Mouse (Mus musculus) embryo, embryonic 10.5 days (tissue): ENCODE results near the gene Pafah2.

ENCODE experiments used
- DNase-seq: peaks from one replicate; pipeline ENCODE4 v3.0.0-alpha.2; 2015; ENCODE audit warnings: low spot score

Gene Pafah2

DNA sequence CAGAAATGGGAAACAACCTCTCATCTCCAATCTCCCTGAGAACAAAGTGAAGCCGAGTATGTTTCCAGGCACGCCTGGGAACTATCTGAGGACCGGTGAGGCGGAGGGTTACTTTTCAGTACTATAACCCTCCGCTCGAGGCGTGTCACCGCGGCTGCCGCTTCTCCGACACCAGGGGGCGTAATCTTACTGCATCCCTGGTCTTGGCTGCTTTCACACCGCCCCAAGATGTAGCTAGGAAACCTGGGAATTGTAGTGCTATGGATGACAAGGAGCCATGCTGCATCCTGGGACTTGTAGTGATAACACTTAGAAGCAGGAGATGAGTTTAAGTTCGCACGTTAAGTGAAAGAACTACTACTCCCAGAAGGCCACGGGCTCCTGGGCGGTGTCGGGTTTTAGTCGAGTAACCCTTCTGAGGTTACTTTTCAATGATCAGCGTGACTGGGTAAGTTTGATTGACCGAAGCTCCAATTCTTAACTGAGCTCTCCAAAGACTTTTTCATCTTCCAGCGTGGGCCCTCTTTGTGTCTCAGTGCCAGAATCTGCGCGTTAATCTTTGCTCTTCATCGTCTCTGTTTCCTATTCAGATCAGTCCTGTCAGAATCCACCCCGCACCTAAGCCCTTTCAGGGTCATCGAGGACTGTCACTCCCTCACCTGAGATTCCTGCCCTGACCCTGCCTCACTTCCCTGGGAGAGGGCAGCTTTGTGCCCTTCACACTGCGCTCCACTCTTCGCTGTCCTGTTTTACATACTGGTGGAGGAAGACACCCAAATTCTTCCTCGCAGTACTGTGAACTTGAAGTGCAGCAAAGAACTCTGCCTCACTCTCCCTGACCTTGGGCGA, at the start of gene Pafah2:
TSS of gene Pafah2 (plus strand) at position 344 of the 849 bp plus-strand sequence.
- DNase-seq = peak; percentile 98

DNA sequence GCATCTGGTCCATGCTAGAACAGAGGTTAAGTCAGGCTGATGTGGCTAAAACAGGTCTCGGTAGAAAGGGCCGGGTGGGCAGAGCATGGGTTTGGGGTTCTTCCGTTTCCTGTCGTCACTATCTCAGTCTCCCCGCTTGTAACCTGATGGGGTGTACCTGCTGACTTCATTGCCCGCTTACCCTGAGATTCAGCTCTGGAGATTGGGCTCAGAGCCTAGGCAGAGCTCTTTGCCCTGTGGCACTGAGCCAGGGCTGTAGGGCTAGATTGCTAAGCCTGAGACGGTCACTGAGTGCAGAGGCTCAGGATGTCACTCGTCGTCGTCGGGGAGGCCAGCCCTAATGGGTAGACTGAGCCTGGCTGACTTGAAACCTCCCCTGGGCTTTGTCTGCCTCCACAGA, 48.0 kb upstream of the Pafah2 start:
- DNase-seq = no peak

DNA sequence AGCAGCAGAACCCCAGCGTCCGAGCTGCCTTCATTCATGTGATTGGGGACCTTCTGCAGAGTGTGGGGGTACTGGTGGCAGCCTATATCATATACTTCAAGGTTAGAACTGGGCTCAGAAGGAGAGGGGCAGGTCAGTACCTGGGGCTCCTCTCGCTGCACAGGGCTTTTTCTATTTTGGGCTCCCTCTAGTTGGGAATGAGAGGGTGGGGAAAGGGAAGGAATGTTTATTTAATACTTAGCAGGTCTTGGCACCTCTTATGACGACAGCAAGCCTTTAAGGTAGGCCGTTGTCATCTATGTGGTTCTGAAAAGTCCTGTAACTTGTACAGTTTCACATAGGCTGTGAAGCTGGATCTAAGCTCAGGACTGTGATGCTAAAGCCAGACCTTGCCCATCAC, 47.6 kb upstream of the Pafah2 start:
- DNase-seq = no peak

GRCm38 (mm10) chr4:134349829-134350228, 46.3 kb upstream of the Pafah2 start:
- DNase-seq = no peak

GRCm38 (mm10) chr4:134350641-134351040, 45.5 kb upstream of the Pafah2 start:
- DNase-seq = no peak

DNA sequence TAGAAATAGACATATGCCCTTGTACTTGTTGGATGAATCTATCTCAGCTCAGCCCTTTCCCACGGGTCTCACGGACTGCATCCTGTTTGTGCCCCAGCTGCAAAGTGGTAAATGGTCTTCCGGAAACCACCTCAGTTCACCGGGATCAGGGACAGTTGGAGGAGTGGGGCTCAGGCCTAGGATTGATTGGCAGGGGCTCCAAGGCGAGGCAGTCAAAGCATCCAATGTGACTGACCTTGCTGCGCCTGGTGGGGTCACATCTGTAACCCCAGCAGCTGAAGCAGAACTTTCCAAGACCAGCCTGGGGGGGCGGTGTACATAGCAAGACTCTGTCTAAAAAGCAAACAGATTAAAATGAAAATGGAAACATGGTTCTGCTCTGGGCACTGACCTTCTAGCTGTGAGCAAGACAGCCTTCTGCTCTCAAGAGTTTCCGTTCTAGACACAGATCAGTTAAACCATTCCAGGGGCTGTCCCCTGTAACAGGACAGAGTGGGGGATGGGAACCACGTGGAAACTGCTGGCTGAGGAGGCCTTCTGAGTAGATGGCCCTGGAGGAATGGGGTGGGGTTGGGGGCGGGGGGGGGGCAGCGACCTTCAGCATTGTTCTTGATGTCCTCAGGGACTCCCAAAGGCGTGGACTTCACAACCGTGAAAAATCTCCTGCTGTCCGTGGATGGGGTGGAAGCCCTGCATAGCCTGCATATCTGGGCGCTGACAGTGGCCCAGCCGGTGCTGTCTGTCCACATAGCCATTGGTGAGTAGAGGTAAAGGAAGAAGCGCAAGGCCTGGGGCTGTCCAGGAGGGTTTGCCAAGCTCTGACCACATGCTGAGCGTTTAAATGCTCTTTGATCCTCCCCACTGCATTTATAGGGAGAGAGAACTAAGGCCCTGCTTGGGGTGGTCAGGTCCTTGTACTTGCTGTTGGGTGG, 44.5 kb upstream of the Pafah2 start:
- peak; percentile 54 for DNase-seq

DNA sequence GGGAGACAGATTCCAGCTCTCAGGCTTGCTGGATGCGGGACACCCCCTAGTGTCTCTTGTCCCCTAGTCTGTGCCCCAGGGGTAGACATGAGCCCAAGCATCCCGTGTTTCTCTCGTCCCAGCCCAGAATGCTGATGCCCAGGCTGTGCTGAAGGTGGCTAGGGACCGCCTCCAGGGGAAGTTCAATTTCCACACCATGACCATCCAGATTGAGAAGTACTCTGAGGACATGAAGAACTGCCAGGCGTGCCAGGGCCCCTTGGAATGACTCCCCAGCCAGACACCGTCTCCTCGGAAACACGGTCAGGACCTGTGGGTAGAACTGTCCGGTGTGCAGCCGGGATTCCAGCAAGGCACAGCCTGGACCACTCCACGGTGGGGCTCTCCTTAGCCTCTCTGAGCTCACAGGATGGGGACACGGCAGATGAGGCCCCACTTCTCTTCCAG, 43.8 kb upstream of the Pafah2 start:
- DNase-seq = no peak

GRCm38 (mm10) chr4:134352929-134353328, 43.2 kb upstream of the Pafah2 start:
- no peak for DNase-seq

DNA sequence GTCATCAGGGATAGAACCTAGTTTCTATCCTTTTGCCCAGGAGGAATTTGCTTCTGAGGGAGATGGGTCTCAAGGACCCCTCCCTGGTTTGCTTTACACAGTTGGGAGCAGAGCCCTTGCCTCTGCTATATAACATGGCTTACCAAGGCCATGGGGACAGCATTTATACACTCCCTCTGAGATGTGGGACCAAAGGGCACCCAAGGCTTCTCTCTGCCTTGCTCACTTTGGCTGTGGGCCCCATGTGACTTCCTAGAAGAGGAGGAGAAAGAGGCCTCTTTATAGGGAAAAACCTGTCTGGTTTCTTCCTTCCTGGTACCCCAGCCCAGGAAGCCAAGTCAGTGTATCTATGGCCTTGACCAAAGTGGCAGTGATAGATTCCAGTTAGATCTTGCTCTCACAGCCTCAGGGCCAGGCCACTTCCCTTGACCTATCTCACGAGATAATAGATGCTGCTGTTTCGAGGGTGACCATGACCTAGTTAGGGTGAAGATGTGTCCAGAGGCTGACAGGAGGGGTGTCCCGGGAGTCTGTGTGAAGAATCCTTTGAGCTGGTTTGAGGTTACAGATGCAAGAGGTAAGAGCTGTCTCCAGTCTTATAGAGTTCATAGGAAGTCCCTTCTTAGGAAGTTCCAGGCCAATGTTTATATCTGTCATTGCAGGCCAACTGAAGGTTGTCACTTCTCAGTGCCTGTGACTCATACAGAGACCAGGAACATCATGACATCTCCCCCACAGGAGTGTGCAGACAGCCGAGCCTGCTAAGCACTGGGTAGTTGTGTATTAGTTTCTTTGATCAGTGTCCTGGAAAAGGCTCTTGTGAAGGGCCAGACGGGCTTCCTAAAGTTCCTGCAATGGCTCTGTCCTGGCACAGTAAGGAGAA, 42.4 kb upstream of the Pafah2 start:
- no peak for DNase-seq

GRCm38 (mm10) chr4:134355841-134356452, 40.2 kb upstream of the Pafah2 start:
- DNase-seq = no peak

- DNase-seq = peak; percentile 86
Observed at GRCm38 (mm10) chr4:134356591-134357460, 39.3 kb upstream of the Pafah2 start.

DNA sequence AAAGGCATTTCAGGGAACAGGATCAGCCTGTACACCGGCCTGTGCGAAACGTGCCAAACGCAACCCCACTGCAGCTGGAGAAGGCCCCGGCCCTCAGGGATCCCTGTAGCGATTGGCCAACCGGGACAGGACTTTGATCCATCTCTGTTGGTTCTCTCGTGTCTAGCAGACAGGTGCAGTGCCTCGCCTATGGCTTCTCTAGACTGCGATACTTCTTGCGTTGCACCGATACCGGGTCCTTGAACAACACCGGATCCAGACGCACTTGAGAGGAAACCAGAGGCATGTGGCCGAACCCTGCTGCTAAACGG, 38.7 kb upstream of the Pafah2 start:
- DNase-seq = no peak

DNA sequence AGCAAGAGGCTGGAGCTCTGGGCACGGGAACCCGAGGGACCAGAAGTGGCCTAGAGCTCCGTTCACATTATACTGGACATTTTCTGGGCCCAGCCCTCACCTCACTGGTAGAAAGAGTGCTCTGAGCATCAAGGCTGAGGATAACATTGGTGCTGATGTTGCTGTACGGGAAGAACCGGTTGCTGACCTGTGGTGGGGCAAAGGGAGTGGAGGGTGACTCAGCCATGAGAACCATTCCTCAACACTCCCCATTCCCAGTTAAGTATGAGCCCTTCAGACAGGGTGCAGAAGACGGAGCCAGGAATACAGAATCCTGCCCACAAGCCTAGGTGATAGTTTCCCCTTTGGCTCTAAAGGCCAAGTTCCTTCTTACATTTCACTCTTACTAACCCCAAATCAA, 36.5 kb upstream of the Pafah2 start:
- no peak for DNase-seq

DNA sequence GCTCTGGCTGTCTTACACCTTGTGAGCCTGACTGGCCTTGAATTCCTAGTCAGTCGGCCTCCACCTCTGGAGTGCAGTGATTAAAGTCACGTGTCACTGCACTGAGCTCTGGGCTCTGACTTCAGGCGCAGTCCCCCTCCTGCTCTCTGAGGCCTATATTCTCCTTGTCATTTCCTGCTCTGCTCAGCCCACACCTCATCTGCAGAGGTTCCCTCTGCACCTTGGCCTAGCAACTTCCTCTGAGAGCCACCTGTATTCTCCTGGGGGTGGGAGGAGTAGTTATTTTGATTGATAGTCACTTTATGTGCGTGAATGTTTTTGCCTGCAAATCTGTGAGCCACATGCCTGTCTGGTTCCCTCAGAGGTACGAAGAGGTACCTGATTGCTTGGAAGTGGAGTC, 34.9 kb upstream of the Pafah2 start:
- DNase-seq = peak; percentile 14

- no peak for DNase-seq
Observed at GRCm38 (mm10) chr4:134362124-134362523, 34.0 kb upstream of the Pafah2 start.

DNA sequence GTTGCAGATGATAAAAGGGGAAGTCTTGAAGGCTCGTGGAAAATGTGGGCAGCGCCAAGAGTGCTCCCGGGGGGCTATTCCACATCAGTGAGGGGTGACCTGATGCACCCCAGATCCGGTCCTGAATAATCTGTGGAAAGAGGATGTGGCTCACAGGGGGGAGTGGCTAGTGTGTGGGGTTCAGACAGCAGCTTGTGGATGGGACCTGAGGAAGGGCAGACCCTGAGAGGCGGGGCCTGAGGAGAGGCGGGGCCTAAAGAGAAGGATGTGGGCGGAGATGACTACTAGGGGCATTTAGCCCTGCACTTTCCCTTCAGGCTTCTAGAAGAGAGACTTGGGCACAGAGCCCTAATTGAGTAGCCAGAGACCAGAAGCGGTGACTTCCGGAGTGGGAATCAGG, 33.5 kb upstream of the Pafah2 start:
- peak; percentile 67 for DNase-seq

DNA sequence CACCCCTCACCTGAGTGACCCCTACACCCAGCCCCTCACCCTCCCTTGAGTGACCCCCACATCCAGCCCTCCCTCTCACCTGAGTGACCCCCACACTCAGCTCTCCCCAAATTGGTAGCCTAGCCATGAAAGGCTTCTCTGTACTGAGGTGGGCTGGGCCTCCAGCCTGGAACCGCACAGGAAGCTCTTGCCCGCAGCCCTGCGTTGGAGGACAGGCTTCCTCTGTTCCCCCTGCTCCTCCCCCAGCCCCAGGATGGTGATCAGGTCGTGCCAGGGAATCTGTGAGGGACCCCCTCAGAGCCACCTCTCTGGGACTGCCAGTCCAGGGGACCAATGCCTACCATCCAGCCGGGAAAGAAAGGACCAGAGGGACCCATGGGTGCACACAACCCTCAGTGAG, 30.8 kb upstream of the Pafah2 start:
- no peak for DNase-seq

DNA sequence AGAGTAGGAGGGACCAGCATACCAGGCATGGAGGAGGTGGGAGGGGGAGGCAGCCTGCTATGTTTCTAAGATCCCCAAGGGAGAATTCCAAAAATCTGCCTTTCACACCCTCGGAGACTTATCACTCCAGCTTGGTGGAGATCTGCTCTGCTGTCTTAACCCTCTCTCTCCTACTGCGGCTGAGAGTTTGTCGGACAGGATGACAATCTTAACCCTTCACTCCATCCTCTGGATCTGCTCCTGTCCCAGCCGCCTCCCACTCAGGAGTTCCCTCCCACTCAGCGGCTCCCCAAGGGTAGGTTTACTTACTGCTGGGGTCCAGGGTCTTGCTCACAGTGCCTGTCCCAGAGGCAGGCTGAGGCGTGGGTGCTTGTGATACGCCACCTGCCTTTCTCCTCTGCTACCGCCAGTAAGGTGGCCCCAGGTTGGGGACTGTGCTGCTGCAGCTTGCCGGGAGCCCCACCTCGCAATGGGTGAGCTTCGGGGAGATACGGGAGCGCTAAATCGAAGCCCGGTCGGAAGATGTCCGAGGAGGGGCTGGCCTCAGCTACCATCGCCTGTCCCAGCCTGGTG, 25.4 kb upstream of the Pafah2 start:
- no peak for DNase-seq

DNA sequence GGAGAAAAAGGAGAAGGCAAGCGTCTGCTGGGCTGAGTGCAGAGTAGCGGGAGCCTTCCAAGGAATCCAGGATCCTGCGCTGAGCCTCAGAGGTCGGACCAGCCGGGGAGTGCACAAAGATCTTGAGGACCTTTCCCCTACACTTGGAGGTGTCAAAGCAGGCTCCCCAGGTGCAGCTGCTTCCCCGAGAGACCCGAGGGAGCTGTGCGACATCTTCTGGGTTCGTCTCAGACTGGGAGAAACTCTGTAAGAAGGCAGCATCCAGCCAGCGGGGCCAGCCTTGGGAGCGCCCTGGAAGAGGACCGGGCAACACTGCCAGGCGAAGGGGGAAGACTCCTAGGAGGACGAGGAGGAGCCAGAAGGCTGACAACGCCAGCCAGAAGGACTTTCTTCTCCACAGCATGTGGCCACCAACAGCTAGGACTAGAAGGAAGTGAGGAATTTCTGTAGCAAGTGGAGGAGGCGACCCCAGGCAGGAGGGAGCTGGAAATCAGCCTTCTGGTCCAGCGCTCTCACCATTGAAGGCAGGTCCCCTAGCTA, 24.7 kb upstream of the Pafah2 start:
- peak; percentile 41 for DNase-seq

DNA sequence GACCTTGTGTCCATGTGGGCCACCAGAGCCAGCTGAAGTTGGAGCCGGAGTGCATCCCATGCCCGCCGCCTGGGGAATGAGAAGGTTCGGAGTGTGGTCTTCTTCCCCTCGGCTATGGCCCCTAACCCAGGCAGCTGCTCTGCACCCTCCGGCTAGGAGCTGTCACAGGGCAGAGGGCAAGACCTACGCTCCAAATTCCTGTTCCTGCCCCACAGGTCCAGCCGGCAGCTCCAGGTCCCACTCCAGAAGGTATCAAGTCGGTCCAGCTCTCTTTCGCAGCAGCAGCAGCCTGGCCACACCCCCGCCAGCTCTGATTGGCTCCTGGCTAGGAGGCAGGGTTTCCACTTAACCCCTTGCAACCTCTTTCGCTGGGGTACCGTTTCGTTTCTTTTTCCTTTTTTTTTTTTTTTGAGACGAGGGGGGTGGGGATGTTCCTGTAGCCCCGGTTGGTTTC, 23.8 kb upstream of the Pafah2 start:
- peak; percentile 82 for DNase-seq
